Mouse (Mus musculus) limb, embryonic 12.5 days (tissue): ENCODE results near the gene Me1. TPM values are rescaled to one million over a fixed set of nuclear protein-coding genes. Genes with fewer than 3 reads are reported as not detected.

Source experiments
- ATAC-seq: fragments of 200-750 bp; cut with Nextera tagmentation; 2 replicates; pipeline ENCODE4 v1.8.0; 2017; ENCODE audit warnings: low read depth, moderate TSS enrichment; ENCODE audit not compliant: insufficient number of reproducible peaks, insufficient read depth, low FRiP score, low TSS enrichment
- H3K27ac ChIP-seq: fragments of 300-500 bp; sonication (generic); 2 replicates; pipeline ENCODE4 v1.5.1; 2016; ENCODE audit warnings: mild to moderate bottlenecking, moderate library complexity
- H3K27me3 ChIP-seq: fragments of 300-500 bp; sonication (generic); 2 replicates; pipeline ENCODE4 v1.6.1; 2016; ENCODE audit warnings: mild to moderate bottlenecking, moderate library complexity
- H3K36me3 ChIP-seq: fragments of 300-500 bp; sonication (generic); 2 replicates; pipeline ENCODE4 v1.6.1; 2016; ENCODE audit warnings: mild to moderate bottlenecking, moderate library complexity
- H3K4me1 ChIP-seq: fragments of 300-500 bp; sonication (generic); replicated peaks from 2 replicates; pipeline ENCODE4 v1.6.1; 2016
- H3K4me2 ChIP-seq: fragments of 300-500 bp; sonication (generic); 2 replicates; pipeline ENCODE4 v1.6.1; 2016; ENCODE audit warnings: mild to moderate bottlenecking, moderate library complexity
- H3K4me3 ChIP-seq: fragments of 300-500 bp; sonication (generic); replicated peaks from 2 replicates; pipeline ENCODE4 v1.5.1; 2016; ENCODE audit warnings: mild to moderate bottlenecking
- H3K9ac ChIP-seq: fragments of 300-500 bp; sonication (generic); replicated peaks from 2 replicates; pipeline ENCODE4 v1.6.1; 2016; ENCODE audit warnings: mild to moderate bottlenecking, moderate library complexity
- H3K9me3 ChIP-seq: fragments of 300-500 bp; sonication (generic); 2 replicates; pipeline ENCODE4 v1.6.1; 2016; ENCODE audit warnings: mild to moderate bottlenecking, moderate library complexity
- whole genome bisulfite sequencing: fragments of 180-500 bp; shearing (Covaris S2); methylation state at CpG from one replicate; pipeline ENCODE4 v1.1.7; 2016; 5-methylcytosine and 5-hydroxymethylcytosine counted together
- polyA plus RNA-seq: library from polyadenylated mRNA; unstranded; fragments of >200 nt; fragmentation: Nextera tagmentation; extraction: Ambion mirVana; gene quantifications from 2 replicates; pipeline ENCODE4 v1.2.1, GENCODE M21; 2016

Gene Me1
- polyA plus RNA-seq, 1 experiment from 2014 or later: 16.8 TPM

GRCm38 (mm10) chr9:86728214-86728814 is 32.6 kb upstream of the Me1 start:
- no peak overlapping the region for H3K4me3 ChIP-seq

DNA sequence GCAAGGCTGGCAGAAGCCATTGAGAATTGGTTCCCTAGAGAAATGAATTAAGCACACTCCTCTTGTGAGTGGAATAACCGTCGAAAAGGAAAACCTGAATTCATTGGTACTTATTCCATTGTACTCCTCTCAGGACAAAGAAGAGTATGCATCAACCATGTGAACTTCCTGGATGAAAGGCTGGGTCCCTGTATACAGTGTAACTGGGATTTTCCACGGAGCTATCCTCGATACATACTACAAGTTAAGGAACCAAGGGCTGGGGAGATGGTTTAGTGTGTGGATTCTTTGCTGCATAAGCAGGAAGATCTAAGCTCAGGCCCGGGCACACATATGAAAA is 30.6 kb upstream of the Me1 start:
- no peak for ATAC-seq
- H3K4me2 ChIP-seq: no peak overlapping the region
- H3K36me3 ChIP-seq: no peaks in the 10 kb centered on the region
- no peak overlapping the region for H3K9ac ChIP-seq
- H3K27ac ChIP-seq: no peak overlapping the region
- H3K4me1 ChIP-seq: peaks cover 7% of the 10 kb centered on the region; the same call in 1 of the 2 replicates
- no peaks in the 10 kb centered on the region for H3K9me3 ChIP-seq
- H3K27me3 ChIP-seq: no peaks in the 10 kb centered on the region
- 83% methylated on average over 5 of the region's 5 CpGs for WGBS
- H3K4me3 ChIP-seq: no peak overlapping the region

More at GRCm38 (mm10) chr9:86728214-86728814, 32.6 kb upstream of the Me1 start:
- ATAC-seq: no peak
- H3K9ac ChIP-seq: no peak overlapping the region
- H3K27ac ChIP-seq: no peak overlapping the region
- H3K36me3 ChIP-seq: no peaks in the 10 kb centered on the region
- H3K4me2 ChIP-seq: no peak overlapping the region
- H3K4me1 ChIP-seq: peaks cover 7% of the 10 kb centered on the region; the same call in 1 of the 2 replicates
- no peaks in the 10 kb centered on the region for H3K9me3 ChIP-seq
- H3K27me3 ChIP-seq: no peaks in the 10 kb centered on the region
- WGBS: 79% methylated on average over 10 of the region's 10 CpGs

DNA sequence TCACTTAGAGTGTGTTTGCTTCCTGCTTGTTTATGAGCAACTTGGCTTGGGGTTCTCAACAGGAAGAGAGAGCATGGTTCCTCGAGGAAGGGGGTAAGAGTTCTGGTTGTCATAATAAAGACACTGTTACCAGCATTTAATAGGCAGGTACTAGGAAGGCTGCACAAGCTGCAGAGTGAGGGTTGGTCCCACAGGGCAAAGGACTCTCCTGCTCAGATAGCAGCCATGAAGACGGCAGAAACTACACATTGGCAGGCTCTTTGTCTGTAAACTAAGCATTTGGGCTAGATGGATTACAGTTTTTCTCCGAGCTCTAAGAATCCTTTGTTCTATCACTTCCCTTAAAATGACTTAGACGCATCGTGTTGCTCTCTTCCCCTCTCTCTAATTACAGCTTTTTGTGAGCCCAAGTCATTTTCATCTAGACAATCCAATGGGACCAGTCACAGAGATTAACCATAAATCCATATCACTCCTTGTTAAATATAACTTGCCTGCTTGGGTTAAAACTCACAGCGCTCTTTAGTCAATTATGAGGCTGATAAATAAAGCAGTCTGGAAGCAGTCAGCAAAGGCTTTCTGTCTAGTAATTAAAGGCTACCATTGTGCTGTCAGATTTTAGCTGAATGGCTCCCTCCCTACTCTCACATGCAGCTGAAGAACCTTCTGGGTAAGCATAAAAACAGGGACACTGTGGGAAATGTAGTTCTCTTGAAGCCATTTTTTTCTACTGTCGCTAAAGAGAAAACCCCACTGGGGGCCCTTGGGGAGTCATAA is 30.0 kb upstream of the Me1 start:
- ATAC-seq: no peak
- H3K27ac ChIP-seq: peak overlapping the region; percentile 64

DNA sequence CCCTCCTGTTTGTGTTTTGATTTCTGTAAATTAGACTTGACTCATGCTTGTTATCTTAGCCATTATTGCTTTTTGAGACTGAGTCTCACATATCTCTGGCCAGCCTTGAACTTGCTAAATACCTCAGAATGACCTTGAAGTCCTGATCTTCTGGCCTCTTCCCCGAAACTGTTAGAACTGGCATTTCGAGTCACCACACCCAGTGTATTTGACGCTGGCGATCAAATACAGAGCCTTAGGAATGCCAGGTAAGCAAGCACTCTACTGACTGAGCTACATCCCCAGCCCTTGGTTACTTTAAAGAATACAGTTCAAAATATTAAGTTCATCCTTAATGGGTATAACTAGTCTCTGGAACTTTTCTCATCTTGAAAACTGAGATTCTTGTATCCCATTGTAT is 29.3 kb upstream of the Me1 start:
- Histone ChIP-seq H3K4me3 (no peak overlapping the region), H3K4me2 (no peak overlapping the region), H3K4me1 (0 out of 2 replicates have a peak, but pooled peaks cover 7% of the 10 kb centered on the region), H3K9me3 (no peaks in the 10 kb centered on the region), H3K36me3 (no peaks in the 10 kb centered on the region), H3K27ac (no peak overlapping the region), H3K9ac (no peak overlapping the region), H3K27me3 (no peaks in the 10 kb centered on the region)
- ATAC-seq: no peak
- WGBS: 91% methylated on average over 4 of the region's 4 CpGs

More for the DNA sequence above, 30.0 kb upstream of the Me1 start:
- H3K36me3 ChIP-seq: no peaks in the 10 kb centered on the region
- H3K9ac ChIP-seq: no peak overlapping the region
- 50% methylated on average over 7 of the region's 7 CpGs for WGBS
- H3K4me3 ChIP-seq: no peak overlapping the region
- H3K4me1 ChIP-seq: 0 out of 2 replicates have a peak, but pooled peaks cover 7% of the 10 kb centered on the region
- no peaks in the 10 kb centered on the region for H3K9me3 ChIP-seq
- H3K27me3 ChIP-seq: no peaks in the 10 kb centered on the region
- no peak overlapping the region for H3K4me2 ChIP-seq

- 80% methylated on average over 2 of the region's 2 CpGs for WGBS
- no peak for ATAC-seq
- H3K9ac ChIP-seq: no peak overlapping the region
Observed at GRCm38 (mm10) chr9:86720794-86721193, 25.0 kb upstream of the Me1 start.

GRCm38 (mm10) chr9:86720227-86720626 is 24.5 kb upstream of the Me1 start:
- Histone ChIP-seq H3K9ac (no peak overlapping the region), H3K9me3 (no peaks in the 10 kb centered on the region), H3K27me3 (no peaks in the 10 kb centered on the region), H3K36me3 (no peaks in the 10 kb centered on the region), H3K27ac (no peak overlapping the region), H3K4me2 (no peak overlapping the region), H3K4me3 (no peak overlapping the region), H3K4me1 (no peaks in the 10 kb centered on the region)
- WGBS: 89% methylated on average over 5 of the region's 5 CpGs
- no peak for ATAC-seq

More at GRCm38 (mm10) chr9:86720794-86721193, 25.0 kb upstream of the Me1 start:
- H3K9me3 ChIP-seq: no peaks in the 10 kb centered on the region
- H3K4me3 ChIP-seq: no peak overlapping the region
- H3K27ac ChIP-seq: no peak overlapping the region
- 0 out of 2 replicates have a peak, but pooled peaks cover 3% of the 10 kb centered on the region for H3K4me1 ChIP-seq
- no peak overlapping the region for H3K4me2 ChIP-seq
- H3K27me3 ChIP-seq: no peaks in the 10 kb centered on the region
- H3K36me3 ChIP-seq: no peaks in the 10 kb centered on the region

- H3K27ac ChIP-seq: no peak overlapping the region
- H3K9ac ChIP-seq: no peak overlapping the region
- ATAC-seq: no peak
- H3K4me2 ChIP-seq: no peak overlapping the region
- H3K27me3 ChIP-seq: no peaks in the 10 kb centered on the region
- H3K4me3 ChIP-seq: no peak overlapping the region
- WGBS: 78% methylated on average over 5 of the region's 5 CpGs
- no peaks in the 10 kb centered on the region for H3K36me3 ChIP-seq
- H3K4me1 ChIP-seq: no peaks in the 10 kb centered on the region
- no peaks in the 10 kb centered on the region for H3K9me3 ChIP-seq
Observed at GRCm38 (mm10) chr9:86717119-86717518, 21.4 kb upstream of the Me1 start.

GRCm38 (mm10) chr9:86716540-86716939 is 20.8 kb upstream of the Me1 start:
- no peaks in the 10 kb centered on the region for H3K27me3 ChIP-seq
- H3K4me2 ChIP-seq: no peak overlapping the region
- no peak overlapping the region for H3K9ac ChIP-seq
- H3K9me3 ChIP-seq: no peaks in the 10 kb centered on the region
- no peak overlapping the region for H3K4me3 ChIP-seq
- ATAC-seq: no peak
- no peak overlapping the region for H3K27ac ChIP-seq
- H3K4me1 ChIP-seq: no peaks in the 10 kb centered on the region
- 62% methylated on average over 2 of the region's 2 CpGs for WGBS
- no peaks in the 10 kb centered on the region for H3K36me3 ChIP-seq

DNA sequence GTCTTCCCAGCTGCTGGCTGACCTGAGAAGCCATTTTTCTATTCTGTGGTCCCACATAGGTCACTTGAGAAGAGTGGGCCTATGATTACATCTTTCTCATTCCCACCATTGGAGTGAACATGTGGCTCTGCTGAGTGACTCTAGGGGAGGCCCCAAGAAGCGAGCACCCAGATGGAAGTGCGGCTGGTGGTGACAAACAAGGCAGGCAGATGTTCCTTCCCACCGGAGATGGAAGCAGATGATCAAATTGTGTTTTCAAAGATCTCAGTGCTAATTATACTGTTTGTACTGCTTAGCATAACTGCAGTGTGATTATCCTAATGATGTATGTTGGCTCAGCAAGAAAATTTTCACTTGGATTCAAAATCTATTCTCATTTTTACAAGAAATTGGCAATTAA is 18.3 kb upstream of the Me1 start:
- ATAC-seq: no peak
- Histone ChIP-seq H3K27me3 (no peaks in the 10 kb centered on the region), H3K9ac (no peak overlapping the region), H3K4me2 (no peak overlapping the region), H3K36me3 (no peaks in the 10 kb centered on the region), H3K27ac (no peak overlapping the region), H3K9me3 (no peaks in the 10 kb centered on the region), H3K4me1 (no peaks in the 10 kb centered on the region), H3K4me3 (no peak overlapping the region)
- WGBS: 90% methylated on average over 3 of the region's 3 CpGs

DNA sequence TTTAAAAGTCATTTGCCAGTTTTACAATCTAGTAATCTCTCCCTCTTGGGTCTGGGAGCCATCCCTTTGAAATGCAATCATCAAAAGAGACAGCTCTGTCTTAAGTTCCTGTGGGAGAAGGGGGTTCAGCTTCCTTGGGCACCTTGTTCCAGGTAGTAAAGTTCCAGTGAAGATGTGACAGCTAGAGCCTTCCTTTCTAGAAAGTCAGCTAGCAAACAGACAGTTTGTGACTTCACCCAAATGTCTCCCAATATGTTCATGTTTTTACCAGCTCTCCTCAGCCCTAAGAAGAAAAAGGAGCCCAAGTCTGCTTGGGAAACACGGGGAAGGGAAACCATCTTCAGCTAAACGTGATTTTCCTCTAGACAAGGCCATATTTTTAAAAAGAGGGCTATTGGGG is 16.9 kb upstream of the Me1 start:
- no peak overlapping the region for H3K9ac ChIP-seq
- H3K27me3 ChIP-seq: no peaks in the 10 kb centered on the region
- no peaks in the 10 kb centered on the region for H3K9me3 ChIP-seq
- no peak overlapping the region for H3K27ac ChIP-seq
- no peaks in the 10 kb centered on the region for H3K4me1 ChIP-seq
- ATAC-seq: no peak
- H3K4me3 ChIP-seq: no peak overlapping the region
- H3K4me2 ChIP-seq: no peak overlapping the region
- 62% methylated on average over 2 of the region's 2 CpGs for WGBS
- H3K36me3 ChIP-seq: no peaks in the 10 kb centered on the region

GRCm38 (mm10) chr9:86710091-86710634 is 14.4 kb upstream of the Me1 start:
- Histone ChIP-seq H3K4me3 (no peak overlapping the region), H3K36me3 (no peaks in the 10 kb centered on the region), H3K9ac (no peak overlapping the region), H3K4me2 (no peak overlapping the region), H3K27me3 (no peaks in the 10 kb centered on the region), H3K27ac (no peak overlapping the region), H3K9me3 (no peaks in the 10 kb centered on the region), H3K4me1 (no peaks in the 10 kb centered on the region)
- ATAC-seq: no peak
- 89% methylated on average over 2 of the region's 2 CpGs for WGBS
